Mouse (Mus musculus): ENCODE results near the gene Nhp2. TPM values are rescaled to one million over a fixed set of nuclear protein-coding genes. Genes with fewer than 3 reads are reported as not detected.

The Nhp2 gene
- polyA plus RNA-seq, 2 experiments, result 78.3 to 136 TPM

GRCm38 (mm10) chr11:51638497-51638896 is 19.0 kb downstream of the Nhp2 start:
- no peak for TF ChIP-seq CTCF (IDR thresholded peaks at IDR 0.05; ENCODE audit: low read depth)
- no peak for TF ChIP-seq EP300 (IDR thresholded peaks at IDR 0.05; ENCODE audit: low read depth)
- Histone ChIP-seq H3K27me3 (ENCODE audit: control insufficient read depth, insufficient read depth, low read length) (no peaks in the 10 kb centered on the region), H3K4me3 (ENCODE audit: insufficient read depth in 1 of 2, low read depth in 2 of 2, low read length in 2 of 2) (peak overlapping the region in 1 of 2 experiments; percentile 5; a peak in 1 of 4 replicates), H3K9me3 (ENCODE audit: control insufficient read depth, low read length) (no peaks in the 10 kb centered on the region), H3K4me2 (ENCODE audit: low read depth) (peak overlapping the region; percentile 53), H3K36me3 (replicated peaks; ENCODE audit: control insufficient read depth, insufficient read depth, low read depth) (no peaks in the 10 kb centered on the region), H3K4me1 (replicated peaks; ENCODE audit: control insufficient read depth in 2 of 2, insufficient read depth in 2 of 2, low read length in 1 of 2) (peaks cover 0 to 21% of the 10 kb centered on the region in 2 experiments; a peak in 3 of 4 replicates), H3K9ac (replicated peaks) (no peak overlapping the region), H3K27ac (no peak overlapping the region)
- WGBS (ENCODE audit: insufficient replicate concordance), result 49% methylated on average over 5 of the region's 5 CpGs
- ATAC-seq (ENCODE audit: insufficient read depth), result no peak
- no peak for DNase-seq (ENCODE audit: low read depth in 3 of 3, low spot score in 3 of 3)

GRCm38 (mm10) chr11:51640748-51641147 is 21.2 kb downstream of the Nhp2 start:
- Histone ChIP-seq H3K4me3 (ENCODE audit: insufficient read depth in 1 of 2, low read depth in 2 of 2, low read length in 2 of 2) (no peak overlapping the region), H3K4me2 (ENCODE audit: low read depth) (no peak overlapping the region), H3K9ac (replicated peaks) (no peak overlapping the region), H3K4me1 (replicated peaks; ENCODE audit: control insufficient read depth in 2 of 2, insufficient read depth in 2 of 2, low read length in 1 of 2) (peaks cover 0 to 12% of the 10 kb centered on the region in 2 experiments; a peak in 3 of 4 replicates), H3K27me3 (ENCODE audit: control insufficient read depth, insufficient read depth, low read length) (no peaks in the 10 kb centered on the region), H3K27ac (no peak overlapping the region), H3K36me3 (replicated peaks; ENCODE audit: control insufficient read depth, insufficient read depth, low read depth) (no peaks in the 10 kb centered on the region), H3K9me3 (ENCODE audit: control insufficient read depth, low read length) (no peaks in the 10 kb centered on the region)
- TF ChIP-seq EP300 (IDR thresholded peaks at IDR 0.05; ENCODE audit: low read depth), result no peak
- TF ChIP-seq CTCF (IDR thresholded peaks at IDR 0.05; ENCODE audit: low read depth), result no peak
- 76% methylated on average over 7 of the region's 7 CpGs for WGBS (ENCODE audit: insufficient replicate concordance)
- ATAC-seq (ENCODE audit: insufficient read depth), result no peak
- no peak for DNase-seq (ENCODE audit: low read depth in 3 of 3, low spot score in 3 of 3)

- DNase-seq (ENCODE audit: low read depth in 3 of 3, low spot score in 3 of 3) (no peak), ATAC-seq (ENCODE audit: insufficient read depth) (no peak)
- Histone ChIP-seq H3K9me3 (ENCODE audit: control insufficient read depth, low read length) (no peaks in the 10 kb centered on the region), H3K27me3 (ENCODE audit: control insufficient read depth, insufficient read depth, low read length) (no peaks in the 10 kb centered on the region), H3K27ac (no peak overlapping the region), H3K36me3 (replicated peaks; ENCODE audit: control insufficient read depth, insufficient read depth, low read depth) (no peaks in the 10 kb centered on the region), H3K4me2 (ENCODE audit: low read depth) (no peak overlapping the region), H3K4me3 (ENCODE audit: insufficient read depth in 1 of 2, low read depth in 2 of 2, low read length in 2 of 2) (no peak overlapping the region), H3K9ac (replicated peaks) (no peak overlapping the region), H3K4me1 (replicated peaks; ENCODE audit: control insufficient read depth in 2 of 2, insufficient read depth in 2 of 2, low read length in 1 of 2) (peaks cover 0 to 2% of the 10 kb centered on the region in 2 experiments; a peak in 1 of 4 replicates)
- TF ChIP-seq EP300 (IDR thresholded peaks at IDR 0.05; ENCODE audit: low read depth), result no peak
- TF ChIP-seq CTCF (IDR thresholded peaks at IDR 0.05; ENCODE audit: low read depth), result no peak
- WGBS (ENCODE audit: insufficient replicate concordance), result 56% methylated on average over 9 of the region's 9 CpGs
Observed at GRCm38 (mm10) chr11:51643202-51643601, 23.7 kb downstream of the Nhp2 start.

- TF ChIP-seq EP300 (IDR thresholded peaks at IDR 0.05; ENCODE audit: low read depth), result no peak
- TF ChIP-seq CTCF (IDR thresholded peaks at IDR 0.05; ENCODE audit: low read depth), result no peak
- no peak for ATAC-seq (ENCODE audit: insufficient read depth)
- DNase-seq (ENCODE audit: low read depth in 3 of 3, low spot score in 3 of 3), result no peak
- no peak overlapping the region for H3K9ac ChIP-seq (replicated peaks)
- no peak overlapping the region for H3K4me2 ChIP-seq (ENCODE audit: low read depth)
- no peaks in the 10 kb centered on the region; the same call in 1 of the 2 replicates for H3K27me3 ChIP-seq (ENCODE audit: control insufficient read depth, insufficient read depth, low read length)
- WGBS (ENCODE audit: insufficient replicate concordance), result 48% methylated on average over 15 of the region's 15 CpGs
- no peaks in the 10 kb centered on the region for H3K4me1 ChIP-seq (replicated peaks; ENCODE audit: control insufficient read depth in 2 of 2, insufficient read depth in 2 of 2, low read length in 1 of 2)
- H3K9me3 ChIP-seq (ENCODE audit: control insufficient read depth, low read length), result no peaks in the 10 kb centered on the region
- H3K36me3 ChIP-seq (replicated peaks; ENCODE audit: control insufficient read depth, insufficient read depth, low read depth), result no peaks in the 10 kb centered on the region
- no peak overlapping the region for H3K4me3 ChIP-seq (ENCODE audit: insufficient read depth in 1 of 2, low read depth in 2 of 2, low read length in 2 of 2)
- H3K27ac ChIP-seq, result no peak overlapping the region
Observed at GRCm38 (mm10) chr11:51643761-51644160, 24.2 kb downstream of the Nhp2 start.

DNA sequence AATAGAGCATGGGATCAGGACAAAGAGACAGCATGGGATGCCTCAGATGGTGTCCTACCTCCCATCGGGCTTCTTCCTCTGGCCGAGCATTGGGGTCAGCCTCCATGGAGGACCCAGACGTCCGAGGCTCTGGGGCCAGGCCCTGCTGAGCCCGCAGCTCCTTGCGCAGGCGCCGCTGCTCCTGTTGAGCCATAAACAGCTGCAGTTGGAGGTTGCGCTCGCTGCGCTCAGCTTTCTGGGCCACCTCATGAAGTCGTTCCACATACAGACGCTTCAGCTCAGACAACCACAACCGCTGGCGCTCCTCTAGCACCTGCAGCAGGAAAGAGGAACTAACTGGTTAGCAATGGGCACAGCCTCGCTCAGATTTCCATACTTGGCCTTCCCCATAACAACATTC is 24.7 kb downstream of the Nhp2 start:
- Histone ChIP-seq H3K9ac (replicated peaks) (no peak overlapping the region), H3K4me3 (ENCODE audit: insufficient read depth in 1 of 2, low read depth in 2 of 2, low read length in 2 of 2) (no peak overlapping the region)
- ATAC-seq (ENCODE audit: insufficient read depth), result no peak

More for the DNA sequence above, 24.7 kb downstream of the Nhp2 start:
- H3K36me3 ChIP-seq (replicated peaks; ENCODE audit: control insufficient read depth, insufficient read depth, low read depth), result no peaks in the 10 kb centered on the region
- 26% methylated on average over 16 of the region's 16 CpGs for WGBS (ENCODE audit: insufficient replicate concordance)
- no peaks in the 10 kb centered on the region for H3K9me3 ChIP-seq (ENCODE audit: control insufficient read depth, low read length)
- no peak for DNase-seq (ENCODE audit: low read depth in 3 of 3, low spot score in 3 of 3)
- no peaks in the 10 kb centered on the region for H3K4me1 ChIP-seq (replicated peaks; ENCODE audit: control insufficient read depth in 2 of 2, insufficient read depth in 2 of 2, low read length in 1 of 2)
- H3K27me3 ChIP-seq (ENCODE audit: control insufficient read depth, insufficient read depth, low read length), result no peaks in the 10 kb centered on the region; the same call in none of the 2 replicates
- no peak for TF ChIP-seq EP300 (IDR thresholded peaks at IDR 0.05; ENCODE audit: low read depth)
- no peak for TF ChIP-seq CTCF (IDR thresholded peaks at IDR 0.05; ENCODE audit: low read depth)
- H3K4me2 ChIP-seq (ENCODE audit: low read depth), result no peak overlapping the region
- no peak overlapping the region for H3K27ac ChIP-seq

All from liver, embryonic 14.5 days (tissue).